Mouse (Mus musculus): ENCODE results near the gene S100a4.

DNA sequence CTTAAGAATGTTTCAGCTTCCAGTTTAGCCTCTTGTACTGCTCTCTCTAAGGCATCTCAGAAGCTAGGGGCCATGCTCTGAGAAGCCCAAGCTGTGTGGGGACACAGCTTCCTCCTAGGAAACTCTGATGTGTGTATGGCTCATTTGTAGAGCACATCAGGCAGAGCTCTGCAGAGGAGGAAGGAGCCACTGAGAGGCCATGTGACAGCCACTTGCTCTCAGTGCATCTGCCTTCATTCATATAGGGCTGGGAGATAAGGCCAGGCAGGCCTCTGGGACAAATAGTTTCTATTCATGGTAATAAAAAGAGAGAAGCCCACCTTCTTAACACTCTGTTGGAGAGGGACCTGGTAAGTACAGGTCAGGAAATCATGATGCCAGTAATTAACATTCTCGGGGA is 9.1 kb upstream of the S100a4 start:
- TF ChIP-seq CTCF (IDR thresholded peaks at IDR 0.05; ENCODE audit: low read depth, low read length) (no peak), EP300 (IDR thresholded peaks at IDR 0.05; ENCODE audit: insufficient read depth, low read depth, low read length) (no peak), POLR2A (IDR thresholded peaks at IDR 0.05; ENCODE audit: insufficient read depth, low read length) (no peak)
